Mouse (Mus musculus): ENCODE measurements around the gene Bsx.

The Bsx gene

GRCm38 (mm10) chr9:40892456-40892855, 18.5 kb downstream of the Bsx start:
- no peak for DNase-seq (ENCODE audit: low spot score in 2 of 2)

DNA sequence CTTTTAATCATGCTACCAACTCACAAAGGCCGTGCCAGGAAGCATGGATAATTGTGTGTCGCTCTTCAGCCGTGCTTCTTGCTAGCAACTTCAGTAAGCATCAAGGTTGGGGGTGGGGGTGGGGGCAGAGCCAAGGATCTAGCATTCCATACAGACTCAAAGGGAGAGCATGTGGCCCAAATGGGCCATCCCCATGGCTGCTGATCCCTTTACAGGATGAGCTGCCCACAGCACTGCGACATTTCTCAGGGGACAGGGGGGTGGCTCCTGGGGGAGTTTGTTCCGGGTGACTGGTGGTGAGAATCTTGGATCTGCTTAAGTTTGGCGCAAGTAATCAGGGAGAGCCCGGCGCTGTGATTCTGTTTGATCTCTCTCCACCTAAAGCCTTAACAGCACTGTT, 33.5 kb downstream of the Bsx start:
- DNase-seq (ENCODE audit: low spot score in 2 of 2), result no peak

- DNase-seq (ENCODE audit: low spot score in 2 of 2), result no peak
Measured at GRCm38 (mm10) chr9:40908411-40908810, 34.5 kb downstream of the Bsx start.

DNA sequence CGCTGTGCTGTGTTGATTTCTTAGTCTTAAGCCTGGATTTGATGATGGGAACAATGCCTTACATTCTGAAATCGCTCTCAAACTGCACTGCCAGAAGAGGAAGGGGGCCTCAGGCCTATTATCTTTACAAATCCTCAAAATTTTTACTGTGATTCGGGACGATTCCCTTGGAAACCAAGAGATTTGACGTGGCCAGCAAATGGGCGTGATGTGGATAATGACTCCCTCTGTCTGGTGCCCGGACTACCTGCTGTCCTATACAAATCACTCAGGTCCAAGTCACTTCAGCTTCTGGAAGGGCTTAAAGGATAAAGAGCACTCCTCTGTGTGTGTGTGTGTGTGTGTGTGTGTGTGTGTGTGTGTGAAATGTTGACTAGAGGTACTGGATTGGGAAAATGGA, 35.0 kb downstream of the Bsx start:
- no peak for DNase-seq (ENCODE audit: low spot score in 2 of 2)

DNA sequence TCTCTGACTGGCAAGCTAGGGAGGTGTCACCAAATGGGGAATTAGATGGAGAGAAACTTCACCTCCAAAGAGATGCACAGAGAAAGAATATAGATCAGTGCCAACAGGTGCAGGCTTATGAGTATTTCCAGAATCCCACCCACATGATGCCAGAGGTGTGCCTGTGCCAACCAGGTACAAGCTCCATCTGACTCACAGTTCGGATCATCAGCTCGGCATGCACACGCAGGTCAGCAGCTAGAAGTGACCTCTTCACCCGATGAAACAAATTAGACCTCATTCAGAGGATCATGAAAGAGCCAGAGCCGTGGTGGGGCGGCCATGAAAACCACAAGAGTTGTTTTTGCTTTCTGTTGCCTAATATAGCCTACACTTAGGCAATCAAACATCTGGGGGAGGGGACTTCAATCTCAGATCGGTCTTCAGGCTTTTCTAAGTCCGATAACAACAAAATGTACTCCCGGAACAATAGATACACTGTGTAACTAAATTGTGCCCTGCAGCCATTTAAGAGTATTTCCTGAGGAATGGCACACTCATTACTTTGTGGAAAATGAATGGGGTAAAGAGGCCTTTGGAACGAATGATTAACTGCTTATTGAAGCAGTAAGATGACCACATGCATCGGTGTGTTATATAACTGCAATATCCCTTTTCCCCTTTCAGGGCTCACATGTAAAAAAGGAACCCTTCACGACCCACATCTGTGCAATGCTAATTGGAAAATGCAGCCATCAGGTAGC, 44.1 kb downstream of the Bsx start:
- no peak for DNase-seq (ENCODE audit: low spot score in 2 of 2)

- no peak for DNase-seq (ENCODE audit: low spot score in 2 of 2)
Measured at GRCm38 (mm10) chr9:40927351-40927980, 53.5 kb downstream of the Bsx start.

Data from spleen, postnatal 4 days (tissue).